In the genomic region with DNA sequence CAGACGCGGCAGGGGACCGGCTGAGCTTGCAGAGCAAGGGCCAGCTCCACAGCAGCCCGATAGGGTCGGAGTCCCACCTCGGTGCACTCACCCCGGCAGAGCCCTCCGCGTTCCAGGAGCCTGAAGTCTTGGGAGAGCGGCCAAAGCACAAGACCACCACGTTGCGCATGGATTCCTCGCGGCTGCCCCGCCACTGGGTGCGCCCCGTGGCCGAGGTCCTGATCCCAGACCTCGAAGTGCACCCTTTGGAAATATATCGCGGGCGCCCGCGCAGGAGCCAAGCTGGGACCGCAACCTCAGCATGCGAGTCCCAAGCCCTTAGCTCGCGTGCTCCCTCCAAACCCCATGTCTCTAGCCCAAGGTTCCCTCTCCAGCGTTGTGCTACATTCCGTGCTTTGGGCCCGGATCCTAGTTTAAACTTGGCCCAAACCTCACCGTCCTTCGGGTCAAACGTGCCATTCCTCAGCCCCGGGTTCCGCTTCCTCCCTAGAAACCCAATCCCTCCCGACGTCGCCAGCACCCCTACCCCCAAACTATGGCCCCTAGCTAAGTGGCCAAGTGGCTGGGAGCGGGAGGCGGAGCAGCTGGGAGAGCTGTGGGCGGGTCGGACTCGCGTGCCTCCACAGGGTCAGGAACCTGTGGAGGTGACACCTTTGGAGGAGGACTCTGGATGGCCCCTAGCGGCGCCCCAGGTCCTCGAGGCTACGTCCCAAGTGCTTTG, we compare ENCODE assay signal across 8 mouse cellular contexts. TPM values are rescaled to one million over a fixed set of nuclear protein-coding genes. Genes with fewer than 3 reads are reported as not detected.
DNase-seq lines count a peak whose midpoint lies in the region; ATAC-seq and TF ChIP-seq lines count a peak whose summit lies in the region.

No protein-coding gene starts in this region.

- peaks cover 30% of the 10 kb centered on the region for H3K4me1 ChIP-seq in erythroblast, embryonic 14.5 days (ENCODE audit: control insufficient read depth)
- no peaks in the 10 kb centered on the region; the same call in 1 of the 2 replicates for H3K4me1 ChIP-seq in cortical plate, adult 2 months (ENCODE audit: control insufficient read depth, insufficient read depth, low read length)
- peaks cover 22% of the 10 kb centered on the region for H3K4me1 ChIP-seq in heart, embryonic 16.5 days (ENCODE audit: control insufficient read depth, insufficient read depth, low read length)

- H3K27ac ChIP-seq in cortical plate, adult 2 months (ENCODE audit: insufficient read depth, low read length), result no peak overlapping the region
- no peak overlapping the region for H3K27ac ChIP-seq in heart, embryonic 16.5 days (ENCODE audit: low read length)
- H3K27ac ChIP-seq in macrophage, result no peak overlapping the region

- peak overlapping the region; percentile 65 for H3K9ac ChIP-seq in heart, embryonic 16.5 days (ENCODE audit: low read length)

- H3K9me3 ChIP-seq in erythroblast, embryonic 14.5 days (ENCODE audit: control insufficient read depth, low read length), result peaks cover 7% of the 10 kb centered on the region; the same call in 1 of the 2 replicates
- H3K9me3 ChIP-seq in heart, embryonic 16.5 days (replicated peaks; ENCODE audit: control insufficient read depth, low read length), result no peaks in the 10 kb centered on the region

- TF ChIP-seq POLR2A in cortical plate, adult 2 months (IDR thresholded peaks at IDR 0.05; ENCODE audit: extremely low read depth, insufficient read depth, low read length), result no peak

- peak overlapping the region; percentile 39 for H3K4me3 ChIP-seq in erythroblast, embryonic 14.5 days (replicated peaks)
- H3K4me3 ChIP-seq in cortical plate, adult 2 months (ENCODE audit: insufficient read depth, low read length), result 0 out of 2 replicates have a peak overlapping the region, but pooled peaks have one; percentile 3
- peak overlapping the region; percentile 53 for H3K4me3 ChIP-seq in heart, embryonic 16.5 days (ENCODE audit: low read length)
- peak overlapping the region; percentile 3; the same call in 1 of the 2 replicates for H3K4me3 ChIP-seq in macrophage (ENCODE audit: inconsistent target)

- TF ChIP-seq CTCF in cortical plate, adult 2 months (IDR thresholded peaks at IDR 0.05; ENCODE audit: extremely low read depth, insufficient read depth, low read length), result no peak

- peak; percentile 76 to 88 for DNase-seq in kidney, postnatal 25 days
- peak; percentile 53 for DNase-seq in urinary bladder, postnatal 14 days (ENCODE audit: low spot score)

- peak overlapping the region; percentile 85 for H3K4me2 ChIP-seq in heart, embryonic 16.5 days (ENCODE audit: low read depth, low read length)

- H3K27me3 ChIP-seq in erythroblast, embryonic 14.5 days (ENCODE audit: control insufficient read depth), result peaks cover 50% of the 10 kb centered on the region
- peaks cover 22% of the 10 kb centered on the region for H3K27me3 ChIP-seq in heart, embryonic 16.5 days (ENCODE audit: control insufficient read depth, insufficient read depth, low read length)

- H3K36me3 ChIP-seq in erythroblast, embryonic 14.5 days (ENCODE audit: control insufficient read depth), result no peaks in the 10 kb centered on the region
- H3K36me3 ChIP-seq in heart, embryonic 16.5 days (ENCODE audit: control insufficient read depth, insufficient read depth), result no peaks in the 10 kb centered on the region
- no peaks in the 10 kb centered on the region for H3K36me3 ChIP-seq in macrophage (ENCODE audit: inconsistent target)

- H3K79me2 ChIP-seq in macrophage (ENCODE audit: inconsistent target), result peaks cover 11% of the 10 kb centered on the region

- no peak for ATAC-seq in erythroblast, adult 5-6 weeks (replicated peaks; ENCODE audit: low FRiP score, poor library complexity, severe bottlenecking)
- no peak for ATAC-seq in heart, embryonic 16.5 days (replicated peaks; ENCODE audit: extremely low read depth, insufficient read depth, low FRiP score)
- ATAC-seq in monocyte, adult 5-6 weeks (replicated peaks; ENCODE audit: insufficient number of reproducible peaks, low FRiP score, low TSS enrichment, poor library complexity, severe bottlenecking), result no peak

- WGBS in heart, embryonic 16.5 days, result under 1% methylated on average over 49 of the region's 49 CpGs
- WGBS in macrophage (ENCODE audit: missing documents), result 4% methylated on average over 49 of the region's 49 CpGs

RNA-seq across cellular contexts. Expression of a gene that starts 3.6 kb away (rescaled TPM):
- polyA plus RNA-seq in erythroblast, embryonic 14.5 days (2012), result 27.2 and 36.9 TPM in 2 replicates
- 21.7 and 21.9 TPM in 2 replicates for total RNA-seq in erythroblast, adult 5-6 weeks (2015; ENCODE audit: low replicate concordance)
- total RNA-seq in erythroblast, adult 5-6 weeks (2017; ENCODE audit: low replicate concordance), result 18.0 and 25.9 TPM in 2 replicates
- polyA plus RNA-seq in cortical plate, adult 2 months (2012; rRNA removed), result 332 and 350 TPM in 2 replicates
- polyA plus RNA-seq in heart, embryonic 16.5 days (2015; fragmentation: Nextera tagmentation; extraction: Ambion mirVana), result 76.9 and 78.1 TPM in 2 replicates
- 100 to 1,000 TPM in 21 of 26 experiments, 10 to 100 TPM in 5; 38.9 to 279 (median 182) TPM for total RNA-seq in macrophage (2018; cell fraction: chromatin; rRNA removed)
- total RNA-seq in macrophage (2018; cell fraction: cytosol; rRNA removed), result 10 to 100 TPM; 45.0 to 86.2 (median 63.7) TPM
- total RNA-seq in macrophage (2018; cell fraction: nucleus; rRNA removed), result 100 to 1,000 TPM in 11 of 26 experiments, 10 to 100 TPM in 15; 54.9 to 140 (median 98.2) TPM
- 61.5 to 68.3 TPM (median 66.2 TPM) in 3 replicates for polyA plus RNA-seq in macrophage (2018)
- total RNA-seq in monocyte, adult 5-6 weeks (2017), result 39.1 to 65.9 TPM (median 51.0 TPM) in 3 replicates

RNA-seq across cellular contexts. Expression of a gene that starts 5.9 kb away (rescaled TPM):
- polyA plus RNA-seq in erythroblast, embryonic 14.5 days (2012), result not detected in 2 replicates
- total RNA-seq in erythroblast, adult 5-6 weeks (2015; ENCODE audit: low replicate concordance), result not detected in 2 replicates
- not detected in 2 replicates for total RNA-seq in erythroblast, adult 5-6 weeks (2017; ENCODE audit: low replicate concordance)
- polyA plus RNA-seq in cortical plate, adult 2 months (2012; rRNA removed), result 29.7 and 31.4 TPM in 2 replicates
- 1.5 and 2.2 TPM in 2 replicates for polyA plus RNA-seq in heart, embryonic 16.5 days (2015; fragmentation: Nextera tagmentation; extraction: Ambion mirVana)
- not detected for total RNA-seq in macrophage (2018; cell fraction: chromatin; rRNA removed)
- under 1 TPM in 21 of 26 experiments, not detected in 5; 0.04 to 0.33 (median 0.11) TPM for total RNA-seq in macrophage (2018; cell fraction: cytosol; rRNA removed)
- not detected for total RNA-seq in macrophage (2018; cell fraction: nucleus; rRNA removed)
- 0.19 TPM in 1 of 3 replicates, not detected in the others for polyA plus RNA-seq in macrophage (2018)
- 0.48 TPM in 1 of 3 replicates, not detected in the others for total RNA-seq in monocyte, adult 5-6 weeks (2017)

RNA-seq across cellular contexts. Expression of a gene that starts 5.9 kb away (rescaled TPM):
- polyA plus RNA-seq in erythroblast, embryonic 14.5 days (2012), result 0.01 and 0.02 TPM in 2 replicates
- total RNA-seq in erythroblast, adult 5-6 weeks (2015; ENCODE audit: low replicate concordance), result not detected in 2 replicates
- total RNA-seq in erythroblast, adult 5-6 weeks (2017; ENCODE audit: low replicate concordance), result 0.28 TPM in 1 of 2 replicates, not detected in the other
- polyA plus RNA-seq in cortical plate, adult 2 months (2012; rRNA removed), result 29.0 and 34.1 TPM in 2 replicates
- polyA plus RNA-seq in heart, embryonic 16.5 days (2015; fragmentation: Nextera tagmentation; extraction: Ambion mirVana), result 3.8 and 5.4 TPM in 2 replicates
- total RNA-seq in macrophage (2018; cell fraction: chromatin; rRNA removed), result 1 to 10 TPM in 6 of 26 experiments, under 1 TPM in 9, not detected in 11; 0.29 to 1.8 (median 0.92) TPM
- under 1 TPM; 0.10 to 0.65 (median 0.34) TPM for total RNA-seq in macrophage (2018; cell fraction: cytosol; rRNA removed)
- 1 to 10 TPM in 4 of 26 experiments, under 1 TPM in 9, not detected in 13; 0.28 to 1.6 (median 0.63) TPM for total RNA-seq in macrophage (2018; cell fraction: nucleus; rRNA removed)
- 0.30 to 1.1 TPM (median 0.42 TPM) in 3 replicates for polyA plus RNA-seq in macrophage (2018)
- 0.11 to 0.29 TPM in 2 of 3 replicates, not detected in the other for total RNA-seq in monocyte, adult 5-6 weeks (2017)

RNA-seq across cellular contexts. Expression of a gene that starts 26.8 kb away (rescaled TPM):
- polyA plus RNA-seq in erythroblast, embryonic 14.5 days (2012), result 0.26 and 0.39 TPM in 2 replicates
- 0.63 TPM in 1 of 2 replicates, not detected in the other for total RNA-seq in erythroblast, adult 5-6 weeks (2015; ENCODE audit: low replicate concordance)
- total RNA-seq in erythroblast, adult 5-6 weeks (2017; ENCODE audit: low replicate concordance), result not detected in 2 replicates
- 163 and 169 TPM in 2 replicates for polyA plus RNA-seq in cortical plate, adult 2 months (2012; rRNA removed)
- 21.1 and 26.0 TPM in 2 replicates for polyA plus RNA-seq in heart, embryonic 16.5 days (2015; fragmentation: Nextera tagmentation; extraction: Ambion mirVana)
- total RNA-seq in macrophage (2018; cell fraction: chromatin; rRNA removed), result 1 to 10 TPM in 21 of 26 experiments, under 1 TPM in 4, not detected in 1; 0.54 to 8.6 (median 2.0) TPM
- 1 to 10 TPM in 18 of 26 experiments, under 1 TPM in 8; 0.56 to 1.8 (median 1.1) TPM for total RNA-seq in macrophage (2018; cell fraction: cytosol; rRNA removed)
- 1 to 10 TPM in 16 of 26 experiments, under 1 TPM in 9, not detected in 1; 0.43 to 4.0 (median 1.2) TPM for total RNA-seq in macrophage (2018; cell fraction: nucleus; rRNA removed)
- polyA plus RNA-seq in macrophage (2018), result 1.3 to 2.1 TPM (median 1.4 TPM) in 3 replicates
- total RNA-seq in monocyte, adult 5-6 weeks (2017), result 0.96 to 2.7 TPM (median 1.0 TPM) in 3 replicates

RNA-seq across cellular contexts. Expression of a gene that starts 36.9 kb away (rescaled TPM):
- polyA plus RNA-seq in erythroblast, embryonic 14.5 days (2012), result 26.4 TPM in 2 replicates
- total RNA-seq in erythroblast, adult 5-6 weeks (2015; ENCODE audit: low replicate concordance), result 0.77 and 5.2 TPM in 2 replicates
- total RNA-seq in erythroblast, adult 5-6 weeks (2017; ENCODE audit: low replicate concordance), result 19.2 and 25.0 TPM in 2 replicates
- polyA plus RNA-seq in cortical plate, adult 2 months (2012; rRNA removed), result 23.2 and 25.5 TPM in 2 replicates
- polyA plus RNA-seq in heart, embryonic 16.5 days (2015; fragmentation: Nextera tagmentation; extraction: Ambion mirVana), result 7.4 and 8.1 TPM in 2 replicates
- total RNA-seq in macrophage (2018; cell fraction: chromatin; rRNA removed), result 10 to 100 TPM in 12 of 26 experiments, 1 to 10 TPM in 14; 1.8 to 27.1 (median 8.7) TPM
- total RNA-seq in macrophage (2018; cell fraction: cytosol; rRNA removed), result 10 to 100 TPM; 13.0 to 31.0 (median 21.7) TPM
- total RNA-seq in macrophage (2018; cell fraction: nucleus; rRNA removed), result 10 to 100 TPM in 9 of 26 experiments, 1 to 10 TPM in 17; 3.9 to 20.8 (median 8.2) TPM
- 16.6 to 24.5 TPM (median 22.9 TPM) in 3 replicates for polyA plus RNA-seq in macrophage (2018)
- 25.0 to 53.9 TPM (median 41.3 TPM) in 3 replicates for total RNA-seq in monocyte, adult 5-6 weeks (2017)

Comparison
In these comparisons a context has a peak if more than half of its experiments do, and no peak if none do; other contexts are left out.
1. H3K4me3 ChIP-seq: peak in every context shown above with its lines; median percentile 53 in heart, embryonic 16.5 days; 39 in erythroblast, embryonic 14.5 days; 3 in cortical plate, adult 2 months; 3 in macrophage.